Mouse (Mus musculus) liver, postnatal 0 days (tissue): ENCODE results near the gene F7.

Experiments
- CTCF ChIP-seq: sonication (generic); IDR thresholded peaks from 2 replicates; pipeline ENCODE4 v1.5.1; 2016; ENCODE audit warnings: antibody characterized with exemption, low read depth
- EP300 ChIP-seq: IDR thresholded peaks from 2 replicates; pipeline ENCODE4 v1.6.1; 2016; ENCODE audit warnings: antibody characterized with exemption, low read depth, mild to moderate bottlenecking

- TF ChIP-seq CTCF, result no peak
- TF ChIP-seq EP300, result no peak
Observed at GRCm38 (mm10) chr8:13039054-13039453, 13.2 kb downstream of the F7 start.
